ENCODE assay signal across 16 mouse cellular contexts in the genomic region with DNA sequence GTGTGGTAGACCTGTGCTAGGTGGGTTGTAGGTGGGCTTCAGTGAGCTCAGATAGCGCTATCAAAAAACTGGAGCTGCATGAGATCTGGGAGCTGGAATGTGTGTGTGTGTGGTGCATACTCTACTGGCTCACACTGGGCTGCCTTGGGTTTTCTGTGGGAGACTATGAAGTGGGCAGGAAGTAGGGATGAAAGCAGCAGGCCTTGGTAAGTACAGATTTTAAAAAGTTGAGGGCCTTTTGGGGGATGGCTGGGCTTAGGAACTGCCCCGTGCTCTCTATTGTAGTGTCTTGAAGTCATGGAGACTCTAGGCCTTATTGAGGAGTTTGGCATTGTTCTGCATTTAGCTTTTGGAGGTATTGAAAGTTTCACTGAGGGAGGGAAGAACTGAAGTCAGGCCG.
"Had no signal": no experiment of that assay in that cellular context is flagged by ENCODE, and none has a peak within 500 bp of the region (broad histone marks: within the 10 kb centered on the region; RNA-seq: fewer than 3 reads in every experiment).

No protein-coding gene starts in this region.

- H3K4me3 ChIP-seq: neural tube, embryonic 13.5 days; neural tube, embryonic 15.5 days; stomach, embryonic 15.5 days had no signal

- H3K27me3 ChIP-seq: neural tube, embryonic 13.5 days; neural tube, embryonic 15.5 days; stomach, embryonic 15.5 days had no signal

- H3K27ac ChIP-seq: neural tube, embryonic 13.5 days; neural tube, embryonic 15.5 days; stomach, embryonic 15.5 days; stomach, postnatal 0 days had no signal

- DNase-seq: retina, postnatal 1 day; right cerebral cortex, adult 18-20 months; right cerebral cortex, postnatal 14 days; right cerebral cortex, postnatal 25 days; right cerebral cortex, postnatal 4 days; spleen, adult 18-20 months; thymus, adult 18-20 months; thymus, adult 2 months; thymus, postnatal 14 days; thymus, postnatal 25 days; thymus, postnatal 36 days; thymus, postnatal 4 days had no signal

- H3K4me2 ChIP-seq: neural tube, embryonic 13.5 days; neural tube, embryonic 15.5 days; stomach, embryonic 15.5 days had no signal

- H3K4me1 ChIP-seq: neural tube, embryonic 13.5 days; neural tube, embryonic 15.5 days; stomach, embryonic 15.5 days had no signal

- H3K9ac ChIP-seq: neural tube, embryonic 13.5 days; neural tube, embryonic 15.5 days; stomach, embryonic 15.5 days had no signal

- H3K9me3 ChIP-seq: neural tube, embryonic 13.5 days; neural tube, embryonic 15.5 days; stomach, embryonic 15.5 days had no signal
